Mouse (Mus musculus) embryo, embryonic 10 days (tissue): ENCODE results near the gene Gm14685.
"Not testable (repeated sequence)": the region's sequence is repeated elsewhere in the genome, so short reads cannot be mapped to it uniquely, and the experiment has no call there.

ENCODE experiments used
- DNase-seq: peaks from one replicate; pipeline ENCODE4 v3.0.0-alpha.2; 2015; ENCODE audit warnings: low spot score

Gene Gm14685

DNA sequence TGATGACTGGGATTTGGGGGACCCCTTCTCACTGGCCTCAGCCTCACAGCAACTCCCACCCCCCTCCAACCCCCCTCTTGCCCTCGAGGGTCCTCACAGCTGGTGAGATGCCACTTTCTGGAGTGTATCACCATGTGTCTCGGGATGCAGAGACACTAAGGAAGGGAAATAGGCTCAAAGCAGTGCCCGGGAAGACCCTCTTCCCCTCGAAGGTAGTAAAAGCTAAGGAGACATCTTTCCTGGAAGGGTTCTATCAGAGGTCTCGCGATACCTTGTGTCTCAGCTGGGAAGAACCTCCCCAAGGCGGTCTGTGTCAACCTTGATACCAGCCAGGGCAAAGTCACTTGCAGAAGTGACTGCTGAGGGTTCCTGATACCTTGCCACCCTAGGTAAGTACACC lies at the start of gene Gm14685:
Gene Gm14685 (plus strand): TSS at position 301 of the 400 bp plus-strand sequence.
- DNase-seq: not testable (repeated sequence)

DNA sequence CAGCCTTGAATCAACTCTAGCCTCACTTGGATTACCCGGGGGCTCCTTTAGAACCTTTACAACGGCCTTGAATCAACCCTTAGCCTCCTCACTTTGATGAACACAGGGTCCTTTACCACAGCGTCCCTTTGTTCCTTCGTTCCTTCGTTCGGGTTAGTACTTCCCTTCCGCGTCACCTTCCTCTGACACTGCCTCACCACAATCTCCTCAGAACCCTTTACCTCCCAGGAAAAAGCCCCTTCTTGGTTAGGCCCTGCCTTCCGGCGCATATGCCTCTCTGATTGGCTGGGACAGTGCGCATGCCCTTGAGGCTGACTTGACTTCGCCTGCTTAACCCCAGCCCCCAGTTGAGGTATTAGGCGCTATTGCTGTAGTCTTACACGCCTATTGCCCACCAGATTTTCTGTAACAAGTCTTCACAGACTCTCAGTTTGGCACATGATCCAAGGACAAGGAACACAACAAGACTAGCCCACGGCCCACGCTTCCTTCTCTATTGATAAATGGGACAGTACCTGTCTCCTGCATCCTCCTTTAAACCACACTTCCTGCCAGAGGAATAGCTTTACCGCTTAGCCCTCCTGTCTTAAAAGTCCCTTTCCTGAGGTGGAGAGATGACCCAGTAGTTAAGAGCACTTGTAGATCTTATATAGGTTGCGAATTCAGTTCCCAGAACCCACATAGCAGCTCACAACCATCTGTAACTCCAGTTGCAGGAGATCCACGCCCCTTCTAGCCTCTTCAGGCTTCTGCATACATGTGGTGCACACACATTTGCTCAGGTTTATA lies 34.4 kb upstream of the Gm14685 start, which contains the start of gene Xlr4a:
Gene Xlr4a (minus strand): TSS at position 212 of the 789 bp plus-strand sequence.
- DNase-seq: not testable (repeated sequence)

DNA sequence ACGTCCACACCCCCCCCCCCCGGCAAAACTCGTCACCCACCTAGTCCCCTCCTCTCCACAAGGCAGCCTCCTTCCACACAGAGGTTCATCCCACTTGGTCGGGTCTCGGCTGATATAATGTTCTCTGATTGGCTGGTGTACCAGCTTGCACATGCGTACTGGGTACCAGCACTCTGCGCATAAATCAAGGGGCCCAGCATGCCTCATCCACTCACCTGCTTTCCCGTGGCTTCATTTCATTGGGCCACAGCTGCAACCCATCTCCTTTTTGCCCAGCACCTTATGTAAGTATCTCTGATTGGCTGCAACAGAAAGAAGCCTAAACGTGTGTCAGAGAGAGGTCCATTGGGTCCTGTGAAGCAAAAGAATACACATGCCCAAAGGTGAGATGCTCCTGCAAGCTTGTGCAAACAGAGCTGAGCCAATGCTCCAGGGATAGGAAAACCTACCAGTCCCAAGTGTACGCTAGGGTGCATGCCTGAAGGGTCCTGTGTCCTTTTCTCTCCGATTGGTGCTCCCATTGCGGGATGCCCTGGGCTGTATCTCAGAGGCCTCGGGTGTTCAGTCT lies 19.8 kb upstream of the Gm14685 start, which contains the start of gene Xlr3a:
Gene Xlr3a (minus strand): TSS at position 155 of the 568 bp plus-strand sequence.
- DNase-seq: peak; percentile 4

DNA sequence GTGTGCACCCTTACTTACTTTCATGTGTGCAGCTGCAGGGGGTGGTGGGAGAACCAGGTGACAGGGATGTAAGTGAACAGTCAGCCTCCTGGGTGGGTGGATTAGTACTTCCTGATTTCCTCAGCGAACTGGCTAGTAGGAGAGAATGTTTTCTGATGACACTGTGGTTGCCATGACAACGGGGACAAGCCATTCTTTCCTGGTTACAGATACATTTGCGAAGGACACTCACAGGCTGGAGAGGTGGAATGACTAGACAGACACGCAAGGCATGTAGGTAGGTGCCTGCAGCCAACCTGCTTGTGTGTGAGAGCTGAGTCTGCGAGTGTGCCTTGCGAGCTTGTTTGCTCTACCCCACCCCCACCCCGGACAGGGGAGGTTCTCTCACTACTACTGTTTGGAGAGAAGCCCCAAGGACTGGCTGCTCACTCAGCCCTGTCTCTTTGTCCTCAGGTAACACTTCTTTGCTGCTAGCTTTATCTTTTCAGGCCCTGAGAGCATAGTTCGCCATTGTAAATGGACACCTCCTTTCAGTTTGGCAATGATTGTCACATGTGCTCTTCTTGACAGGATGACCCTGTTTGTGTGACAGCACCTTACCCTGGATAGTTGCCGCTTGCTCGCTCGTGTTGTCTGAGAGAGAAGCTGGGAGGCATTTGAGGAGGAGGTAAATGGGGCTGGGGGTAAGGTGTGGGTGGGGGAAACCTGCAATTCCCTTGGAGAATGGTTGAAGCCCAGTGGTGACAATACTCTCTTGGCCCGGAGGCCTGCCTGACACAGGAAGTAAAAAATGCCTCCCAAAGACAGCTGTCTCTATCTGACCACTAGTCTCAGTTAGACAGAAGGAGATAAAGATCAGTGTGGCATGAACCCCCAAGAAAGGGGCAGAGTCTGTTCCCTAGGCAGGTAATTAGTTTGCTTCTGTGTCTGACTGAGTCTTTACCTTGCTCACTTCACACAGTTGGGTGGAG lies 6.3 kb downstream of the Gm14685 start:
- not testable (repeated sequence) for DNase-seq

DNA sequence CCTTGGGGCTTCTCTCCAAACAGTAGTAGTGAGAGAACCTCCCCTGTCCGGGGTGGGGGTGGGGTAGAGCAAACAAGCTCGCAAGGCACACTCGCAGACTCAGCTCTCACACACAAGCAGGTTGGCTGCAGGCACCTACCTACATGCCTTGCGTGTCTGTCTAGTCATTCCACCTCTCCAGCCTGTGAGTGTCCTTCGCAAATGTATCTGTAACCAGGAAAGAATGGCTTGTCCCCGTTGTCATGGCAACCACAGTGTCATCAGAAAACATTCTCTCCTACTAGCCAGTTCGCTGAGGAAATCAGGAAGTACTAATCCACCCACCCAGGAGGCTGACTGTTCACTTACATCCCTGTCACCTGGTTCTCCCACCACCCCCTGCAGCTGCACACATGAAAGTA lies 26.4 kb downstream of the Gm14685 start:
- not testable (repeated sequence) for DNase-seq

DNA sequence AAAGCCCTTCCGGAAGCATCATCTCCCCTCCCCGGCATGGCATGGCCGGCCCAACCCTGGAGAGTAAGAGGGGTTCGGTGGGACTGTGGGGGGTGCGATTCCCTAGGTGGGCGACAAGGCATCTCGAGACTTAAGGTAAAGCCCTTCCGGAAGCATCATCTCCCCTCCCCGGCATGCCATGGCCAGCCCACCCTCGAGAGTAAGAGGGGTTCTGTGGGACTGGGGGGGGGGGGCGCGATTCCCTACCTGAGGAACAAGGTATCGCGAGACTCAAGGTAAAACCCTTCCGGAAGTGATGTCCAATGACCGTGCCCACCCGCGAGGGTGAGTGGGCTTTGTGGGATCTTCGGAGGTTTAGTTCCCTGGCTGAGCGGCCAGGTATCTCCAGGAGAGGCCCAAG lies 31.6 kb downstream of the Gm14685 start, which contains the start of gene Xlr5b:
Gene Xlr5b (plus strand): TSS at position 301 of the 400 bp plus-strand sequence.
- DNase-seq: not testable (repeated sequence)

DNA sequence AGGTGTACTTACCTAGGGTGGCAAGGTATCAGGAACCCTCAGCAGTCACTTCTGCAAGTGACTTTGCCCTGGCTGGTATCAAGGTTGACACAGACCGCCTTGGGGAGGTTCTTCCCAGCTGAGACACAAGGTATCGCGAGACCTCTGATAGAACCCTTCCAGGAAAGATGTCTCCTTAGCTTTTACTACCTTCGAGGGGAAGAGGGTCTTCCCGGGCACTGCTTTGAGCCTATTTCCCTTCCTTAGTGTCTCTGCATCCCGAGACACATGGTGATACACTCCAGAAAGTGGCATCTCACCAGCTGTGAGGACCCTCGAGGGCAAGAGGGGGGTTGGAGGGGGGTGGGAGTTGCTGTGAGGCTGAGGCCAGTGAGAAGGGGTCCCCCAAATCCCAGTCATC lies 32.5 kb downstream of the Gm14685 start, which contains the start of gene DXBay18:
Gene DXBay18 (minus strand): TSS at position 101 of the 400 bp plus-strand sequence.
- not testable (repeated sequence) for DNase-seq

DNA sequence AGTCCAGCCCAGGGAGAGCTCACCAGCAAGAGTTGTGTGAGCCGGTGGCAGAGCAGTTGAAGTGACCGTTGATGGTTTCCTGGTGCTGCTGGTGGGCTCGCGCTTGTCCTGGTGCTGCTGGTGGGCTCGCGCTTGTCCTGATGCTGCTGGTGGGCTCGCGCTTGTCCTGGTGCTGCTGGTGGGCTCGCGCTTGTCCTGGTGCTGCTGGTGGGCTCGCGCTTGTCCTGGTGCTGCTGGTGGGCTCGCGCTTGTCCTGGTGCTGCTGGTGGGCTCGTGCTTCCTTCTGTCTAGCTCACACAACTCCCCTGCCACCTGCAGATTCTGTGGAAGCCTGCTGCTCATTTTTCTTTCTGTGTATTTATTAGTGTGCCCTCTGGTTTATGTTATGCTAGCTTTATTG lies 60.0 kb downstream of the Gm14685 start, which contains the start of gene Spin2d:
Gene Spin2d (minus strand): TSS at position 101 of the 400 bp plus-strand sequence.
- DNase-seq: not testable (repeated sequence)
